Mouse (Mus musculus) liver, embryonic 16.5 days (tissue): ENCODE data around the gene Rhox3h. TPM values are rescaled to one million over a fixed set of nuclear protein-coding genes. Genes with fewer than 3 reads are reported as not detected.
"Not testable (repeated sequence)": the region's sequence is repeated elsewhere in the genome, so short reads cannot be mapped to it uniquely, and the experiment has no call there.

Experiments used
- ATAC-seq: fragments of 200-750 bp; cut with Nextera tagmentation; 2 replicates; pipeline ENCODE4 v1.8.0; 2017; ENCODE audit warnings: low read depth, mild to moderate bottlenecking, moderate number of reproducible peaks, moderate library complexity
- H3K27ac ChIP-seq: fragments of 300-500 bp; sonication (generic); 2 replicates; pipeline ENCODE4 v1.5.1; 2014; ENCODE audit warnings: mild to moderate bottlenecking, low read length
- H3K27me3 ChIP-seq: fragments of 300-500 bp; sonication (generic); 2 replicates; pipeline ENCODE4 v1.6.1; 2014; ENCODE audit warnings: low read depth, low read length, mixed read lengths; ENCODE audit not compliant: control insufficient read depth, insufficient read depth
- H3K36me3 ChIP-seq: fragments of 300-500 bp; sonication (generic); 2 replicates; pipeline ENCODE4 v1.6.1; 2014; ENCODE audit warnings: mild to moderate bottlenecking; ENCODE audit not compliant: control insufficient read depth, insufficient read depth
- H3K4me1 ChIP-seq: fragments of 300-500 bp; sonication (generic); 2 replicates; pipeline ENCODE4 v1.6.1; 2014; ENCODE audit warnings: low read depth, low read length, mixed read lengths; ENCODE audit not compliant: control insufficient read depth
- H3K4me2 ChIP-seq: fragments of 300-500 bp; sonication (generic); 2 replicates; pipeline ENCODE4 v1.6.1; 2014; ENCODE audit warnings: low read depth, low read length, mixed read lengths
- H3K4me3 ChIP-seq: fragments of 300-500 bp; sonication (generic); 2 replicates; pipeline ENCODE4 v1.5.1; 2014; ENCODE audit warnings: low read depth, mild to moderate bottlenecking, low read length
- H3K9ac ChIP-seq: fragments of 300-500 bp; sonication (generic); 2 replicates; pipeline ENCODE4 v1.6.1; 2014; ENCODE audit warnings: low read depth, low read length
- H3K9me3 ChIP-seq: fragments of 300-500 bp; sonication (generic); replicated peaks from 2 replicates; pipeline ENCODE4 v1.6.1; 2016; ENCODE audit warnings: low read length; ENCODE audit not compliant: control insufficient read depth
- WGBS: fragments of 180-500 bp; shearing (Covaris S2); extraction: QIAGEN DNeasy Blood & Tissue Kit; methylation state at CpG from one replicate; pipeline ENCODE4 v1.1.7; 2014; ENCODE audit not compliant: insufficient replicate concordance; 5-methylcytosine and 5-hydroxymethylcytosine counted together
- polyA plus RNA-seq: library from polyadenylated mRNA; unstranded; fragments of >200 nt; fragmentation: Nextera tagmentation; extraction: Ambion mirVana; gene quantifications from 2 replicates; pipeline ENCODE4 v1.2.1, GENCODE M21; 2015

Rhox3h gene
- not detected in 2 replicates for polyA plus RNA-seq

GRCm38 (mm10) chrX:37668664-37669063 lies at the start of gene Rhox3h:
Gene Rhox3h (minus strand): TSS chrX:37668764.
- ATAC-seq, H3K4me2 ChIP-seq, H3K9me3 ChIP-seq, H3K27me3 ChIP-seq, H3K9ac ChIP-seq, H3K27ac ChIP-seq, H3K4me1 ChIP-seq, H3K36me3 ChIP-seq, H3K4me3 ChIP-seq: not testable (repeated sequence)
- WGBS = 43% methylated on average over 1 of the region's 3 CpGs

- Histone ChIP-seq H3K36me3 (no peaks in the 10 kb centered on the region), H3K27ac (no peak overlapping the region)
- ATAC-seq = no peak
Measured at GRCm38 (mm10) chrX:37701821-37702387, 33.3 kb upstream of the Rhox3h start.

GRCm38 (mm10) chrX:37692261-37692660 lies 23.7 kb upstream of the Rhox3h start:
- Histone ChIP-seq H3K4me2 (no peak overlapping the region), H3K36me3 (no peaks in the 10 kb centered on the region), H3K4me3 (no peak overlapping the region), H3K27me3 (no peaks in the 10 kb centered on the region), H3K9ac (no peak overlapping the region), H3K4me1 (no peaks in the 10 kb centered on the region), H3K27ac (no peak overlapping the region), H3K9me3 (no peaks in the 10 kb centered on the region)
- 58% methylated on average over 2 of the region's 2 CpGs for WGBS
- no peak for ATAC-seq

More at GRCm38 (mm10) chrX:37701821-37702387, 33.3 kb upstream of the Rhox3h start:
- no peaks in the 10 kb centered on the region for H3K4me1 ChIP-seq
- H3K9me3 ChIP-seq = no peaks in the 10 kb centered on the region
- no peaks in the 10 kb centered on the region for H3K27me3 ChIP-seq
- no peak overlapping the region for H3K4me2 ChIP-seq
- WGBS = 42% methylated on average over 3 of the region's 3 CpGs
- H3K4me3 ChIP-seq = no peak overlapping the region
- H3K9ac ChIP-seq = no peak overlapping the region

GRCm38 (mm10) chrX:37683031-37683715 lies 14.6 kb upstream of the Rhox3h start:
- Histone ChIP-seq H3K36me3 (no peaks in the 10 kb centered on the region), H3K4me3 (no peak overlapping the region), H3K9ac (no peak overlapping the region), H3K9me3 (no peaks in the 10 kb centered on the region), H3K27ac (no peak overlapping the region), H3K4me2 (no peak overlapping the region), H3K27me3 (no peaks in the 10 kb centered on the region), H3K4me1 (no peaks in the 10 kb centered on the region)
- 77% methylated on average over 24 of the region's 24 CpGs for WGBS
- ATAC-seq = no peak

- H3K27ac ChIP-seq = not testable (repeated sequence)
- WGBS = 61% methylated on average over 8 of the region's 8 CpGs
Measured at GRCm38 (mm10) chrX:37673177-37673576, 4.6 kb upstream of the Rhox3h start, which contains the start of gene Rhox2h. Gene Rhox2h (minus strand): TSS chrX:37673277.

GRCm38 (mm10) chrX:37651227-37651626 lies 17.3 kb downstream of the Rhox3h start, which contains the start of gene Rhox4g:
Gene Rhox4g (minus strand): TSS chrX:37651327.
- H3K27ac ChIP-seq, H3K4me2 ChIP-seq, H3K27me3 ChIP-seq, ATAC-seq, H3K4me3 ChIP-seq, H3K9me3 ChIP-seq, H3K9ac ChIP-seq, H3K36me3 ChIP-seq, H3K4me1 ChIP-seq: not testable (repeated sequence)
- WGBS = 80% methylated on average over 16 of the region's 20 CpGs

More at GRCm38 (mm10) chrX:37673177-37673576, 4.6 kb upstream of the Rhox3h start, which contains the start of gene Rhox2h:
- H3K9me3 ChIP-seq, H3K4me1 ChIP-seq, H3K36me3 ChIP-seq, H3K27me3 ChIP-seq, H3K4me2 ChIP-seq, H3K4me3 ChIP-seq, ATAC-seq, H3K9ac ChIP-seq: not testable (repeated sequence)

GRCm38 (mm10) chrX:37643370-37643769 lies 25.2 kb downstream of the Rhox3h start, which contains the start of gene Rhox2g:
Gene Rhox2g (minus strand): TSS chrX:37643470.
- H3K9ac ChIP-seq, H3K27ac ChIP-seq, H3K4me1 ChIP-seq, ATAC-seq, H3K27me3 ChIP-seq, H3K4me2 ChIP-seq, H3K36me3 ChIP-seq, H3K4me3 ChIP-seq, H3K9me3 ChIP-seq: not testable (repeated sequence)
- 60% methylated on average over 6 of the region's 6 CpGs for WGBS

- H3K27ac ChIP-seq, ATAC-seq, H3K4me3 ChIP-seq, H3K4me1 ChIP-seq, H3K36me3 ChIP-seq, H3K9me3 ChIP-seq, H3K9ac ChIP-seq, H3K4me2 ChIP-seq, H3K27me3 ChIP-seq: not testable (repeated sequence)
- 72% methylated on average over 2 of the region's 2 CpGs for WGBS
Measured at GRCm38 (mm10) chrX:37628512-37628911, 40.1 kb downstream of the Rhox3h start, which contains the start of gene Rhox3g. Gene Rhox3g (minus strand): TSS chrX:37628612.
